Mouse (Mus musculus) spleen, postnatal 4 days (tissue): ENCODE data around the gene Lpin2.

ENCODE experiments used
- DNase-seq, 2 experiments: peaks; one replicate each; pipeline ENCODE4 v3.0.0; 2022; ENCODE audit warnings: low spot score in 2 of 2

Lpin2 gene

GRCm38 (mm10) chr17:71263136-71263535, 80.8 kb downstream of the Lpin2 start:
- no peak for DNase-seq

GRCm38 (mm10) chr17:71264739-71265138, 82.4 kb downstream of the Lpin2 start:
- DNase-seq: no peak

GRCm38 (mm10) chr17:71265336-71266051, 83.1 kb downstream of the Lpin2 start:
- DNase-seq: no peak

- DNase-seq: no peak
These were observed 85.0 kb downstream of the Lpin2 start for GRCm38 (mm10) chr17:71267374-71267773.

GRCm38 (mm10) chr17:71268152-71268551, 85.8 kb downstream of the Lpin2 start:
- DNase-seq: no peak

GRCm38 (mm10) chr17:71268599-71268998, 86.2 kb downstream of the Lpin2 start:
- peak in 1 of 2 experiments; percentile 56 for DNase-seq

GRCm38 (mm10) chr17:71273901-71274300, 91.5 kb downstream of the Lpin2 start:
- no peak for DNase-seq

GRCm38 (mm10) chr17:71276771-71277170, 94.4 kb downstream of the Lpin2 start:
- DNase-seq: no peak

- no peak for DNase-seq
These were observed 95.5 kb downstream of the Lpin2 start for GRCm38 (mm10) chr17:71277701-71278491.

GRCm38 (mm10) chr17:71282716-71283115, 100.4 kb downstream of the Lpin2 start:
- no peak for DNase-seq

- DNase-seq: no peak
These were observed 100.9 kb downstream of the Lpin2 start for GRCm38 (mm10) chr17:71283237-71283636.

- DNase-seq: no peak
These were observed 102.5 kb downstream of the Lpin2 start for GRCm38 (mm10) chr17:71284890-71285289.

- no peak for DNase-seq
These were observed 103.6 kb downstream of the Lpin2 start for GRCm38 (mm10) chr17:71285929-71286328.

- DNase-seq: no peak
These were observed 105.2 kb downstream of the Lpin2 start for GRCm38 (mm10) chr17:71287586-71287985.

GRCm38 (mm10) chr17:71288145-71288758, 105.9 kb downstream of the Lpin2 start:
- peak in 1 of 2 experiments; percentile 43 for DNase-seq

GRCm38 (mm10) chr17:71288808-71289548, 106.6 kb downstream of the Lpin2 start:
- DNase-seq: no peak

- DNase-seq: no peak
These were observed 107.3 kb downstream of the Lpin2 start for GRCm38 (mm10) chr17:71289572-71290176.

- DNase-seq: peak in 1 of 2 experiments; percentile 48
These were observed 108.4 kb downstream of the Lpin2 start for GRCm38 (mm10) chr17:71290486-71291410.

GRCm38 (mm10) chr17:71291897-71292420, 109.6 kb downstream of the Lpin2 start:
- DNase-seq: no peak

GRCm38 (mm10) chr17:71292897-71293296, 110.5 kb downstream of the Lpin2 start:
- DNase-seq: no peak
